Mouse (Mus musculus) embryonic fibroblast, embryonic 13.5 days (primary cell): ENCODE measurements around the gene Treh.

Source experiments
- CTCF ChIP-seq: IDR thresholded peaks from 2 replicates; pipeline ENCODE4 v1.5.1; 2011; ENCODE audit warnings: mild to moderate bottlenecking, control low read depth, low read length, moderate library complexity, borderline replicate concordance; ENCODE audit not compliant: insufficient read depth
- POLR2A ChIP-seq: IDR thresholded peaks from 2 replicates; pipeline ENCODE4 v1.6.1; 2011; ENCODE audit warnings: low read depth, mild to moderate bottlenecking, control low read depth, low read length, moderate library complexity

DNA sequence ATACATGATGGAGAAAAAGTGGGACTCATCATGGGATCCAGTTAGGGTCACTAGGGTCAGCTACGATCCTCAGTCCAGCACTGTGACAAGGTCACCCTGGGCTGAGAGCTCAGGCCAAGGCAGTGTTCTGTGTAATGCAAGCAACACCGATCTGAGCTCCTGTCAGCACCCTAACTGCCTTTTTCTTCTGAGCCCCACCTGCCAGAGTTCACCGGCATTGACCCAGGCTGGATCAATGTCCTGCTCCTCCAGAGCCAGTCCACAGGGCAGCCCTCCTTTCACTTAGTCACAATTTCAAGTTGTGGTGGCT, 48.8 kb downstream of the Treh start:
- TF ChIP-seq POLR2A (no peak), CTCF (no peak)
